Mouse (Mus musculus) telencephalon, adult 2 months (tissue): ENCODE data around the gene Gm20695.
"Not testable (repeated sequence)": the region's sequence is repeated elsewhere in the genome, so short reads cannot be mapped to it uniquely, and the experiment has no call there.

ENCODE experiments used
- DNase-seq: peaks from one replicate; pipeline ENCODE4 v3.0.0-alpha.2; 2011; ENCODE audit warnings: low read depth, low spot score

Gene Gm20695

GRCm38 (mm10) chr16:3884201-3885064 is at the start of gene Gm20695, which contains the start of gene Zfp597:
Gene Gm20695, plus strand, starts transcription at chr16:3884648.
Gene Zfp597, minus strand, starts transcription at chr16:3884561.
- DNase-seq: peak; percentile 92

GRCm38 (mm10) chr16:3835461-3835860 is 49.0 kb upstream of the Gm20695 start:
- DNase-seq: no peak

- no peak for DNase-seq
Measured at GRCm38 (mm10) chr16:3839157-3839885, 45.1 kb upstream of the Gm20695 start.

- no peak for DNase-seq
Measured at GRCm38 (mm10) chr16:3842989-3843388, 41.5 kb upstream of the Gm20695 start.

GRCm38 (mm10) chr16:3843796-3844195 is 40.7 kb upstream of the Gm20695 start:
- no peak for DNase-seq

GRCm38 (mm10) chr16:3846711-3847518 is 37.5 kb upstream of the Gm20695 start, which contains the start of gene Zfp174:
Gene Zfp174, plus strand, starts transcription at chr16:3847268.
- peak; percentile 96 for DNase-seq

GRCm38 (mm10) chr16:3847871-3848270 is 36.6 kb upstream of the Gm20695 start:
- DNase-seq: no peak

GRCm38 (mm10) chr16:3848416-3848815 is 36.0 kb upstream of the Gm20695 start:
- no peak for DNase-seq

GRCm38 (mm10) chr16:3851301-3851700 is 33.1 kb upstream of the Gm20695 start:
- DNase-seq: not testable (repeated sequence)

GRCm38 (mm10) chr16:3852586-3852985 is 31.9 kb upstream of the Gm20695 start:
- DNase-seq: no peak

GRCm38 (mm10) chr16:3854437-3855182 is 29.8 kb upstream of the Gm20695 start:
- no peak for DNase-seq

GRCm38 (mm10) chr16:3855776-3856175 is 28.7 kb upstream of the Gm20695 start:
- DNase-seq: no peak

GRCm38 (mm10) chr16:3859254-3859653 is 25.2 kb upstream of the Gm20695 start:
- no peak for DNase-seq

- DNase-seq: no peak
Measured at GRCm38 (mm10) chr16:3871815-3872214, 12.6 kb upstream of the Gm20695 start.

GRCm38 (mm10) chr16:3872216-3873047 is 12.0 kb upstream of the Gm20695 start, which contains the start of gene Naa60:
Gene Naa60, plus strand, starts transcription at chr16:3872375.
- peak; percentile 91 for DNase-seq

- DNase-seq: no peak
Measured at GRCm38 (mm10) chr16:3876346-3876745, 8.1 kb upstream of the Gm20695 start.

- DNase-seq: no peak
Measured at GRCm38 (mm10) chr16:3885065-3885670, 720 bp downstream of the Gm20695 start.

- DNase-seq: no peak
Measured at GRCm38 (mm10) chr16:3891621-3892295, 7.3 kb downstream of the Gm20695 start.

- DNase-seq: no peak
Measured at GRCm38 (mm10) chr16:3893739-3894138, 9.3 kb downstream of the Gm20695 start.
